Mouse (Mus musculus): Measurements from ENCODE around the gene Csrnp2.

- TF ChIP-seq GATA1 (IDR thresholded peaks at IDR 0.05; ENCODE audit: low read length) (no peak), TAL1 (IDR thresholded peaks at IDR 0.05; ENCODE audit: low read length) (no peak)
Measured at GRCm38 (mm10) chr15:100463712-100464111, 31.6 kb downstream of the Csrnp2 start.

Measured in erythroblast, embryonic 14.5 days (primary cell).